Mouse (Mus musculus): ENCODE data around the gene Ugt1a8.
"Not testable (repeated sequence)": the region's sequence is repeated elsewhere in the genome, so short reads cannot be mapped to it uniquely, and the experiment has no call there.

The Ugt1a8 gene

GRCm38 (mm10) chr1:88214462-88214952 lies 126.9 kb downstream of the Ugt1a8 start:
- in situ Hi-C loops (cut with MboI; ENCODE audit: low pct_unique_long_range_greater_than_20kb in 1 of 2, low sequenced_read_pairs in 2 of 2, unreplicated experiment in 1 of 2): no loop called here

- in situ Hi-C loops (cut with MboI; ENCODE audit: low pct_unique_long_range_greater_than_20kb in 1 of 2, low sequenced_read_pairs in 2 of 2, unreplicated experiment in 1 of 2): no loop called here
Measured at GRCm38 (mm10) chr1:88215466-88216380, 128.1 kb downstream of the Ugt1a8 start.

GRCm38 (mm10) chr1:88216551-88216950 lies 128.9 kb downstream of the Ugt1a8 start:
- in situ Hi-C loops (cut with MboI; ENCODE audit: low pct_unique_long_range_greater_than_20kb in 1 of 2, low sequenced_read_pairs in 2 of 2, unreplicated experiment in 1 of 2): no loop called here

- in situ Hi-C loops (cut with MboI; ENCODE audit: low pct_unique_long_range_greater_than_20kb in 1 of 2, low sequenced_read_pairs in 2 of 2, unreplicated experiment in 1 of 2): no loop called here
Measured at GRCm38 (mm10) chr1:88217144-88217543, 129.5 kb downstream of the Ugt1a8 start.

- in situ Hi-C loops (cut with MboI; ENCODE audit: low pct_unique_long_range_greater_than_20kb in 1 of 2, low sequenced_read_pairs in 2 of 2, unreplicated experiment in 1 of 2): no loop called here
Measured at GRCm38 (mm10) chr1:88217576-88217975, 130.0 kb downstream of the Ugt1a8 start.

GRCm38 (mm10) chr1:88218051-88218450 lies 130.4 kb downstream of the Ugt1a8 start:
- in situ Hi-C loops (cut with MboI; ENCODE audit: low pct_unique_long_range_greater_than_20kb in 1 of 2, low sequenced_read_pairs in 2 of 2, unreplicated experiment in 1 of 2): no loop called here

GRCm38 (mm10) chr1:88218591-88218990 lies 131.0 kb downstream of the Ugt1a8 start:
- in situ Hi-C loops (cut with MboI; ENCODE audit: low pct_unique_long_range_greater_than_20kb in 1 of 2, low sequenced_read_pairs in 2 of 2, unreplicated experiment in 1 of 2): no loop called here

- in situ Hi-C loops (cut with MboI; ENCODE audit: low pct_unique_long_range_greater_than_20kb in 1 of 2, low sequenced_read_pairs in 2 of 2, unreplicated experiment in 1 of 2): no loop called here
Measured at GRCm38 (mm10) chr1:88219054-88219453, 131.4 kb downstream of the Ugt1a8 start.

- in situ Hi-C loops (cut with MboI; ENCODE audit: low pct_unique_long_range_greater_than_20kb in 1 of 2, low sequenced_read_pairs in 2 of 2, unreplicated experiment in 1 of 2): loop anchor here in 1 of 2 experiments (5.0 kb wide), 1 partner anchor 87 kb away; no protein-coding TSS in a partner anchor
Measured at GRCm38 (mm10) chr1:88220336-88220735, 132.7 kb downstream of the Ugt1a8 start.

GRCm38 (mm10) chr1:88222216-88222615 lies 134.6 kb downstream of the Ugt1a8 start:
- in situ Hi-C loops (cut with MboI; ENCODE audit: low pct_unique_long_range_greater_than_20kb in 1 of 2, low sequenced_read_pairs in 2 of 2, unreplicated experiment in 1 of 2): loop anchor here in 1 of 2 experiments (5.0 kb wide), 1 partner anchor 85 kb away; no protein-coding TSS in a partner anchor

GRCm38 (mm10) chr1:88223011-88223515 lies 135.4 kb downstream of the Ugt1a8 start:
- in situ Hi-C loops (cut with MboI; ENCODE audit: low pct_unique_long_range_greater_than_20kb in 1 of 2, low sequenced_read_pairs in 2 of 2, unreplicated experiment in 1 of 2): loop anchor here in 1 of 2 experiments (5.0 kb wide), 1 partner anchor 84 kb away; no protein-coding TSS in a partner anchor

- in situ Hi-C loops (cut with MboI; ENCODE audit: low pct_unique_long_range_greater_than_20kb in 1 of 2, low sequenced_read_pairs in 2 of 2, unreplicated experiment in 1 of 2): loop anchor here in 1 of 2 experiments (5.0 kb wide), 1 partner anchor 84 kb away; no protein-coding TSS in a partner anchor
Measured at GRCm38 (mm10) chr1:88223591-88223990, 136.0 kb downstream of the Ugt1a8 start.

- in situ Hi-C loops (cut with MboI; ENCODE audit: low pct_unique_long_range_greater_than_20kb in 1 of 2, low sequenced_read_pairs in 2 of 2, unreplicated experiment in 1 of 2): loop anchor here in 1 of 2 experiments (5.0 kb wide), 1 partner anchor 83 kb away; no protein-coding TSS in a partner anchor
Measured at GRCm38 (mm10) chr1:88224029-88224776, 136.6 kb downstream of the Ugt1a8 start.

- in situ Hi-C loops (cut with MboI; ENCODE audit: low pct_unique_long_range_greater_than_20kb in 1 of 2, low sequenced_read_pairs in 2 of 2, unreplicated experiment in 1 of 2): not testable (repeated sequence)
Measured at GRCm38 (mm10) chr1:88225301-88225700, 137.7 kb downstream of the Ugt1a8 start.

GRCm38 (mm10) chr1:88225741-88226140 lies 138.1 kb downstream of the Ugt1a8 start:
- in situ Hi-C loops (cut with MboI; ENCODE audit: low pct_unique_long_range_greater_than_20kb in 1 of 2, low sequenced_read_pairs in 2 of 2, unreplicated experiment in 1 of 2): no loop called here

- in situ Hi-C loops (cut with MboI; ENCODE audit: low pct_unique_long_range_greater_than_20kb in 1 of 2, low sequenced_read_pairs in 2 of 2, unreplicated experiment in 1 of 2): no loop called here
Measured at GRCm38 (mm10) chr1:88226670-88227379, 139.2 kb downstream of the Ugt1a8 start, which contains the start of gene Mroh2a. Gene Mroh2a, plus strand, starts transcription at chr1:88226986.

GRCm38 (mm10) chr1:88227482-88227881 lies 139.9 kb downstream of the Ugt1a8 start:
- in situ Hi-C loops (cut with MboI; ENCODE audit: low pct_unique_long_range_greater_than_20kb in 1 of 2, low sequenced_read_pairs in 2 of 2, unreplicated experiment in 1 of 2): no loop called here

GRCm38 (mm10) chr1:88228121-88228520 lies 140.5 kb downstream of the Ugt1a8 start:
- in situ Hi-C loops (cut with MboI; ENCODE audit: low pct_unique_long_range_greater_than_20kb in 1 of 2, low sequenced_read_pairs in 2 of 2, unreplicated experiment in 1 of 2): no loop called here
